Mouse (Mus musculus) central nervous system, embryonic 11.5 days (tissue): ENCODE measurements around the gene Tspyl2. TPM values are rescaled to one million over a fixed set of nuclear protein-coding genes. Genes with fewer than 3 reads are reported as not detected.

Source experiments
- polyA plus RNA-seq: library from polyadenylated mRNA; depleted of rRNA; stranded (reverse); fragments of >200 nt; gene quantifications from 2 replicates; pipeline ENCODE4 v1.2.3, GENCODE M21; 2012; rRNA removed

Gene Tspyl2
- polyA plus RNA-seq = 85.3 and 90.3 TPM in 2 replicates

DNA sequence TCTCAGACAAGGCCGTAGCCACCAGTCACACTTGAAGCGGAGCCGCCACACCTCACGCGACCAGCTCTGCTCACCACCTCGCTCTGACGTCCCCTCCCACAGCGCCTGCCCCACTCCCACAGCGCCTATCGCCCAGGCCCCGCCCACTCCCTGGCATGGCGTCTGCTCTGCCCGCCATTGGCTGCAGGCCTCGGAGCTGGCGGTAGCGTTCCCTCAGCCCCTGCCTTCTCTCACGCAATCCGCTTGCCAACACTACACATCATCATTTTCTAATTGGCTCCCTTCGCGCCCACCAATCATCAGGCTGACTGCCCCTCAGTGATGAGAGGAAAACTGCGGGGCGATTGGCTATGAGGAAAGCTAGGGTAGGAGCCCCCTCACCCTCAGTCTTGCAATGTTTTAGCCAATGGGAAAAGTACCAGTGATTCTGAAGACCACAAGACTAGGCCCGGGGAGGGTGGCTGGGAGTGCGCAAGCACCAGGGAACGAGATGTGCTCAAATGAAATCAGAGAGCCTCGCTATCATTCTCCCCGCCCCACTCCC is at the start of gene Tspyl2:
Tspyl2 (minus strand) TSS at position 68 of the 544 bp plus-strand sequence.

DNA sequence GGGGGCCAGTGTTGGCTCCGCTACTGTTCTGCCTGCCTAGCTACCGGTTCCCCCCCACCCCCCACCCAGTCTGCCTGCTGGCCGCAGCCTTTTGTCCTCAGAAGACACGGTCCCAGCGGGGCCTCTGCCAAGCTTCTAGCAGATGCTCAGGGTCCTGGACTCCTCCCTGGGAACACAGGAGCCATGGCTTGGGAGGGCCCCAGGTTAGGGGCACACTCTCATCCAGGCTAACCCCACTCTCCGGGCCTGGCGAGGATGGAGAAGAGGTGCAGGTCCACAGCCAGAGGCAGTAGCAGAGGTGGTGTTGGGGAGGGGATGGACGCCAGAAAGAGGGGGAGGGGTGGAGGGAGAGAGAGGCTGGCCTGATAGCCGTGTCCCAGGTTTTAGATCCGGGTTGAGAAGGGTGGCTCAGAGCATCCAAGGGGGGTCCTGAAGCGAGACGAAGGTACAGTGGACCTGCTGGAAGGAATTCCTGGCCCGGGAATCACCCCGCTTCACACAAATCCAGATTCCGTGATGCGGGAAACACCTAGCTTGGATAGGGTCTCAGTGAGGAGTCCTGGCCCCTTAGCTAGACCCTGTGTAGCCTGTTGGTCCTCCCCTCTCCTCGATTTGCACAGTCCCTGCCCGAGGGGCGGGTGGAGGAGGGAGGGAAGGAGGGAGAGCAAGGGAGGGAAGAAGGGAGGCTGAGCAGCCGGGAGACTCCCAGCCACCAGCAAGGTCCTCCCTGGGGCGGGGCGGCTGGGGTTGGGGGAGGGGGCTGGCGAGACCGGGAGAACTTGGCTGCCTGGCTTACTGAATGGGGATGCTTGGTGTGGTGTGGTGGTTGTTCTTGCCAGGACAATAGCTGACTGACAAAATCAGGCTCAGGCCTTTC is 26.4 kb upstream of the Tspyl2 start, which contains the start of gene Gpr173:
Gpr173 (minus strand) TSS at position 308 of the 877 bp plus-strand sequence.

DNA sequence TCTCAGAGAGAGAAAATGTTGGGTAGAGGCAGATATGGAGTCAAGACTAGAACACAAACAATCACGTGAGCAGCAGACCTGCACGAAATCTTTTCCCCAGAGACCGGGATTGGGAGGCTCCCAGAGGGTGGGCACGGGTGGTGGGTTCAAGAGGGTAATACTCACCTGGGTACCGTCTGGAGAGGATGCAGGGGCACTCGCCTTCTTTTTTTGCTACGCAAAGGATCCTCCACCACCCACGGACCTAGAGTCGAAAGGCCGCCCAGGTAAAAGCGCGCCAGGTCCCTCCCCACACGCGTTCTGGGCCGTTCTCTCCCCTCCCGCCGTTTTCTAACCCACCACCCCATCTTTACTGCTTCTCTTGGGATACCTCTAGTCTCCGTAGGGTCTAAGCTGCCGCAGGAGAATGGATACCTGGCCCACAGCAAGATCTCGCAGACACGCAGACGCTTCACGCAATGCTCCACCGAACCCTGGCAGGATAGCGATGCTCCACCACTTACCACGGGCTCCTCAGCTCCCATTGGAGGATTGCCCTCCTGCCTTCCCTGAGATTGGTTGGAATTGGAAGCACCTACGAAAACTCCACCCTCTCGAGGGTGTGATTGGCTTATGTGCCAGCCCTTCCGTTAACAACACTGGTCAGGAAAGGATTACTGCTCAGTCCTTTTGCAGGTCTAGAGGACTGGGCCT is 15.1 kb downstream of the Tspyl2 start, which contains the start of gene Kantr:
Kantr (minus strand) TSS at position 500 of the 693 bp plus-strand sequence.

Other genes with a start within 250 kb of the Tspyl2 start
- gene Iqsec2, start 198.2 kb downstream of the Tspyl2 start, polyA plus RNA-seq = 2.6 and 3.4 TPM in 2 replicates
- gene Kdm5c, start 109.4 kb downstream of the Tspyl2 start, polyA plus RNA-seq = 64.7 and 125 TPM in 2 replicates
- 7.5 and 18.0 TPM in 2 replicates for gene Kantr, start 14.9 kb downstream of the Tspyl2 start, polyA plus RNA-seq
- 11.6 and 16.3 TPM in 2 replicates for gene Gpr173, start 26.3 kb upstream of the Tspyl2 start, polyA plus RNA-seq
- gene Cldn34a, start 220.9 kb upstream of the Tspyl2 start, polyA plus RNA-seq = not detected in 2 replicates